Mouse (Mus musculus): ENCODE measurements around the gene Dbn1. TPM values are rescaled to one million over a fixed set of nuclear protein-coding genes. Genes with fewer than 3 reads are reported as not detected.

Gene Dbn1
- polyA plus RNA-seq, 1 experiment, result 20.6 TPM

- 54% methylated on average over 18 of the region's 18 CpGs for WGBS
- H3K4me1 ChIP-seq (ENCODE audit: control insufficient read depth, insufficient read depth, low read length), result peaks cover 5% of the 10 kb centered on the region; the same call in 1 of the 2 replicates
- peak overlapping the region; percentile 17 for H3K4me3 ChIP-seq (replicated peaks; ENCODE audit: extremely low read depth, low read depth, low read length)
- TF ChIP-seq POLR2A (IDR thresholded peaks at IDR 0.05; ENCODE audit: borderline replicate concordance, extremely low read depth, low read depth, low read length) (no peak), CTCF (IDR thresholded peaks at IDR 0.05; ENCODE audit: insufficient read depth, low read length) (no peak)
- DNase-seq, result no peak
Measured at GRCm38 (mm10) chr13:55473076-55473831, 14.7 kb downstream of the Dbn1 start.

- Histone ChIP-seq H3K4me1 (ENCODE audit: control insufficient read depth, insufficient read depth, low read length) (peaks cover 5% of the 10 kb centered on the region; the same call in 1 of the 2 replicates), H3K4me3 (replicated peaks; ENCODE audit: extremely low read depth, low read depth, low read length) (peak overlapping the region; percentile 69)
- 1% methylated on average over 102 of the region's 103 CpGs for WGBS
- DNase-seq, result peak; percentile 51
- TF ChIP-seq CTCF (IDR thresholded peaks at IDR 0.05; ENCODE audit: insufficient read depth, low read length) (no peak), POLR2A (IDR thresholded peaks at IDR 0.05; ENCODE audit: borderline replicate concordance, extremely low read depth, low read depth, low read length) (no peak)
Measured at GRCm38 (mm10) chr13:55472132-55473022, 15.5 kb downstream of the Dbn1 start.

- TF ChIP-seq CTCF (IDR thresholded peaks at IDR 0.05; ENCODE audit: insufficient read depth, low read length), result no peak
- TF ChIP-seq POLR2A (IDR thresholded peaks at IDR 0.05; ENCODE audit: borderline replicate concordance, extremely low read depth, low read depth, low read length), result no peak
- DNase-seq, result no peak
- Histone ChIP-seq H3K4me1 (ENCODE audit: control insufficient read depth, insufficient read depth, low read length) (peaks cover 5% of the 10 kb centered on the region; the same call in 1 of the 2 replicates), H3K4me3 (replicated peaks; ENCODE audit: extremely low read depth, low read depth, low read length) (peak overlapping the region; percentile 69)
- under 1% methylated on average over 31 of the region's 31 CpGs for WGBS
Measured at GRCm38 (mm10) chr13:55471819-55472131, 16.1 kb downstream of the Dbn1 start.

GRCm38 (mm10) chr13:55471156-55471818 lies 16.6 kb downstream of the Dbn1 start:
- TF ChIP-seq CTCF (IDR thresholded peaks at IDR 0.05; ENCODE audit: insufficient read depth, low read length), result peak; percentile 40
- TF ChIP-seq POLR2A (IDR thresholded peaks at IDR 0.05; ENCODE audit: borderline replicate concordance, extremely low read depth, low read depth, low read length), result no peak
- peaks cover 5% of the 10 kb centered on the region; the same call in 1 of the 2 replicates for H3K4me1 ChIP-seq (ENCODE audit: control insufficient read depth, insufficient read depth, low read length)
- H3K4me3 ChIP-seq (replicated peaks; ENCODE audit: extremely low read depth, low read depth, low read length), result peak overlapping the region; percentile 69
- under 1% methylated on average over 54 of the region's 54 CpGs for WGBS
- DNase-seq, result peak; percentile 83

GRCm38 (mm10) chr13:55470372-55470771 lies 17.5 kb downstream of the Dbn1 start:
- DNase-seq, result no peak
- peaks cover 5% of the 10 kb centered on the region; the same call in 1 of the 2 replicates for H3K4me1 ChIP-seq (ENCODE audit: control insufficient read depth, insufficient read depth, low read length)
- H3K4me3 ChIP-seq (replicated peaks; ENCODE audit: extremely low read depth, low read depth, low read length), result no peak overlapping the region
- no peak for TF ChIP-seq POLR2A (IDR thresholded peaks at IDR 0.05; ENCODE audit: borderline replicate concordance, extremely low read depth, low read depth, low read length)
- no peak for TF ChIP-seq CTCF (IDR thresholded peaks at IDR 0.05; ENCODE audit: insufficient read depth, low read length)
- WGBS, result 66% methylated on average over 9 of the region's 9 CpGs

- H3K4me1 ChIP-seq (ENCODE audit: control insufficient read depth, insufficient read depth, low read length), result peaks cover 9% of the 10 kb centered on the region
- no peak overlapping the region for H3K4me3 ChIP-seq (replicated peaks; ENCODE audit: extremely low read depth, low read depth, low read length)
- 38% methylated on average over 13 of the region's 13 CpGs for WGBS
- TF ChIP-seq CTCF (IDR thresholded peaks at IDR 0.05; ENCODE audit: insufficient read depth, low read length), result peak; percentile 37
- no peak for TF ChIP-seq POLR2A (IDR thresholded peaks at IDR 0.05; ENCODE audit: borderline replicate concordance, extremely low read depth, low read depth, low read length)
- DNase-seq, result no peak
Measured at GRCm38 (mm10) chr13:55468851-55469560, 18.9 kb downstream of the Dbn1 start.

- H3K4me3 ChIP-seq (replicated peaks; ENCODE audit: extremely low read depth, low read depth, low read length), result no peak overlapping the region
- 57% methylated on average over 5 of the region's 5 CpGs for WGBS
- no peak for DNase-seq
- TF ChIP-seq POLR2A (IDR thresholded peaks at IDR 0.05; ENCODE audit: borderline replicate concordance, extremely low read depth, low read depth, low read length) (no peak), CTCF (IDR thresholded peaks at IDR 0.05; ENCODE audit: insufficient read depth, low read length) (no peak)
- peaks cover 4% of the 10 kb centered on the region for H3K4me1 ChIP-seq (ENCODE audit: control insufficient read depth, insufficient read depth, low read length)
Measured at GRCm38 (mm10) chr13:55465830-55466440, 22.0 kb downstream of the Dbn1 start.

- 32% methylated on average over 3 of the region's 3 CpGs for WGBS
- DNase-seq, result no peak
- Histone ChIP-seq H3K4me3 (replicated peaks; ENCODE audit: extremely low read depth, low read depth, low read length) (no peak overlapping the region), H3K4me1 (ENCODE audit: control insufficient read depth, insufficient read depth, low read length) (peaks cover 4% of the 10 kb centered on the region)
- no peak for TF ChIP-seq POLR2A (IDR thresholded peaks at IDR 0.05; ENCODE audit: borderline replicate concordance, extremely low read depth, low read depth, low read length)
Measured at GRCm38 (mm10) chr13:55465184-55465583, 22.7 kb downstream of the Dbn1 start.

Data from lung, adult 2 months (tissue).